Mouse (Mus musculus) lung, postnatal 0 days (tissue): ENCODE data around the gene Uchl4. TPM values are rescaled to one million over a fixed set of nuclear protein-coding genes. Genes with fewer than 3 reads are reported as not detected.

Experiments used
- ATAC-seq: fragments of 200-750 bp; cut with Nextera tagmentation; 2 replicates; pipeline ENCODE4 v1.8.0; 2017; ENCODE audit warnings: moderate library complexity
- DNase-seq: peaks from one replicate; pipeline ENCODE4 v3.0.0-alpha.2; 2016; ENCODE audit warnings: low spot score
- H3K27ac ChIP-seq: fragments of 300-500 bp; sonication (generic); 2 replicates; pipeline ENCODE4 v1.5.1; 2014; ENCODE audit warnings: antibody characterized with exemption, mild to moderate bottlenecking, low read length, mixed read lengths
- H3K27me3 ChIP-seq: fragments of 300-500 bp; sonication (generic); replicated peaks from 2 replicates; pipeline ENCODE4 v1.6.1; 2014; ENCODE audit warnings: low read length, mixed read lengths; ENCODE audit not compliant: insufficient read depth
- H3K36me3 ChIP-seq: fragments of 300-500 bp; sonication (generic); 2 replicates; pipeline ENCODE4 v1.6.1; 2014; ENCODE audit warnings: low read length, mixed read lengths; ENCODE audit not compliant: insufficient read depth
- H3K4me1 ChIP-seq: fragments of 300-500 bp; sonication (generic); 2 replicates; pipeline ENCODE4 v1.6.1; 2014; ENCODE audit warnings: antibody characterized with exemption, low read depth, low read length, mixed read lengths; ENCODE audit not compliant: insufficient read depth
- H3K4me2 ChIP-seq: fragments of 300-500 bp; sonication (generic); replicated peaks from 2 replicates; pipeline ENCODE4 v1.6.1; 2014; ENCODE audit warnings: low read depth, mild to moderate bottlenecking, low read length, moderate library complexity, mixed read lengths
- H3K4me3 ChIP-seq: fragments of 300-500 bp; sonication (generic); 2 replicates; pipeline ENCODE4 v1.5.1; 2014; ENCODE audit warnings: low read depth, low read length
- H3K9ac ChIP-seq: fragments of 300-500 bp; sonication (generic); replicated peaks from 2 replicates; pipeline ENCODE4 v1.6.1; 2014; ENCODE audit warnings: low read depth, mild to moderate bottlenecking
- H3K9me3 ChIP-seq: fragments of 300-500 bp; sonication (generic); 2 replicates; pipeline ENCODE4 v1.6.1; 2016; ENCODE audit warnings: low read length, mixed read lengths
- CTCF ChIP-seq: IDR thresholded peaks from 2 replicates; pipeline ENCODE4 v1.5.1; 2016; ENCODE audit warnings: antibody characterized with exemption, mild to moderate bottlenecking
- EP300 ChIP-seq: IDR thresholded peaks from 2 replicates; pipeline ENCODE4 v1.6.1; 2016; ENCODE audit warnings: antibody characterized with exemption, mild to moderate bottlenecking, control low read depth
- WGBS: fragments of 180-500 bp; shearing (Covaris S2); extraction: QIAGEN DNeasy Blood & Tissue Kit; methylation state at CpG from one replicate; pipeline ENCODE4 v1.1.7; 2014; 5-methylcytosine and 5-hydroxymethylcytosine counted together
- polyA plus RNA-seq: library from polyadenylated mRNA; unstranded; fragments of >200 nt; fragmentation: Nextera tagmentation; extraction: Ambion mirVana; gene quantifications from 2 replicates; pipeline ENCODE4 v1.2.1, GENCODE M21; 2015

The Uchl4 gene
- polyA plus RNA-seq, 1 experiment from 2014 or later, result 1.0 TPM

- Histone ChIP-seq H3K4me1 (peaks cover 10% of the 10 kb centered on the region; the same call in 1 of the 2 replicates), H3K27ac (no peak overlapping the region), H3K9me3 (no peaks in the 10 kb centered on the region), H3K27me3 (no peaks in the 10 kb centered on the region), H3K9ac (no peak overlapping the region), H3K36me3 (no peaks in the 10 kb centered on the region), H3K4me2 (no peak overlapping the region), H3K4me3 (no peak overlapping the region)
- ATAC-seq (no peak), DNase-seq (no peak)
- no peak for TF ChIP-seq CTCF
- TF ChIP-seq EP300, result no peak
These were observed 15.2 kb downstream of the Uchl4 start for GRCm38 (mm10) chr9:64250111-64250730.

GRCm38 (mm10) chr9:64252591-64253020 is 17.6 kb downstream of the Uchl4 start:
- ATAC-seq (no peak), DNase-seq (peak; percentile 44)
- WGBS, result 0% methylated on average over 16 of the region's 16 CpGs
- peak overlapping the region; percentile 90 for H3K27ac ChIP-seq
- H3K9me3 ChIP-seq, result no peaks in the 10 kb centered on the region
- H3K27me3 ChIP-seq, result no peaks in the 10 kb centered on the region
- H3K9ac ChIP-seq, result peak overlapping the region; percentile 85
- peaks cover 10% of the 10 kb centered on the region; the same call in 1 of the 2 replicates for H3K4me1 ChIP-seq
- no peaks in the 10 kb centered on the region for H3K36me3 ChIP-seq
- H3K4me3 ChIP-seq, result peak overlapping the region; percentile 92
- peak; percentile 13; the same call in 1 of the 2 replicates for TF ChIP-seq CTCF
- TF ChIP-seq EP300, result no peak
- peak overlapping the region; percentile 73 for H3K4me2 ChIP-seq

GRCm38 (mm10) chr9:64253021-64253904 is 18.3 kb downstream of the Uchl4 start, which contains the start of gene Map2k1:
Map2k1 (minus strand) TSS chr9:64253631.
- ATAC-seq, result peak; percentile 98

GRCm38 (mm10) chr9:64255422-64255821 is 20.4 kb downstream of the Uchl4 start:
- ATAC-seq (no peak), DNase-seq (no peak)
- Histone ChIP-seq H3K27me3 (no peaks in the 10 kb centered on the region), H3K36me3 (no peaks in the 10 kb centered on the region), H3K4me3 (no peak overlapping the region), H3K4me1 (peaks cover 10% of the 10 kb centered on the region; the same call in 1 of the 2 replicates), H3K4me2 (no peak overlapping the region), H3K27ac (no peak overlapping the region), H3K9me3 (no peaks in the 10 kb centered on the region), H3K9ac (no peak overlapping the region)
- TF ChIP-seq CTCF (no peak), EP300 (no peak)
- WGBS, result 55% methylated on average over 3 of the region's 3 CpGs

More at GRCm38 (mm10) chr9:64253021-64253904, 18.3 kb downstream of the Uchl4 start, which contains the start of gene Map2k1:
- under 1% methylated on average over 78 of the region's 89 CpGs for WGBS
- Histone ChIP-seq H3K4me3 (peak within 1 kb of the TSS; percentile 92), H3K9me3 (no peaks in the 10 kb centered on the region), H3K36me3 (no peaks in the 10 kb centered on the region), H3K9ac (peak within 1 kb of the TSS; percentile 85), H3K27ac (peak within 1 kb of the TSS; percentile 90), H3K27me3 (no peaks in the 10 kb centered on the region), H3K4me1 (peaks cover 10% of the 10 kb centered on the region; the same call in 1 of the 2 replicates), H3K4me2 (peak within 1 kb of the TSS; percentile 73)
- peak; percentile 99 for DNase-seq
- TF ChIP-seq CTCF (peak; percentile 89), EP300 (no peak)

- Histone ChIP-seq H3K4me1 (peaks cover 10% of the 10 kb centered on the region; the same call in 1 of the 2 replicates), H3K27me3 (no peaks in the 10 kb centered on the region), H3K4me3 (no peak overlapping the region), H3K36me3 (no peaks in the 10 kb centered on the region), H3K27ac (no peak overlapping the region), H3K4me2 (no peak overlapping the region), H3K9ac (no peak overlapping the region), H3K9me3 (no peaks in the 10 kb centered on the region)
- WGBS, result 88% methylated on average over 3 of the region's 3 CpGs
- TF ChIP-seq EP300 (no peak), CTCF (no peak)
- DNase-seq, result no peak
- ATAC-seq, result no peak
These were observed 21.2 kb downstream of the Uchl4 start for GRCm38 (mm10) chr9:64256204-64256603.

GRCm38 (mm10) chr9:64259906-64260305 is 24.9 kb downstream of the Uchl4 start:
- Histone ChIP-seq H3K27ac (no peak overlapping the region), H3K27me3 (no peaks in the 10 kb centered on the region), H3K4me2 (no peak overlapping the region), H3K4me3 (no peak overlapping the region), H3K9ac (no peak overlapping the region), H3K36me3 (no peaks in the 10 kb centered on the region), H3K9me3 (no peaks in the 10 kb centered on the region), H3K4me1 (no peaks in the 10 kb centered on the region)
- DNase-seq (peak; percentile 82), ATAC-seq (peak; percentile 93)
- 53% methylated on average over 5 of the region's 5 CpGs for WGBS
- TF ChIP-seq EP300, result peak; percentile 93
- TF ChIP-seq CTCF, result no peak
